Mouse (Mus musculus): ENCODE results near the gene Pcdh15. TPM values are rescaled to one million over a fixed set of nuclear protein-coding genes. Genes with fewer than 3 reads are reported as not detected.

Pcdh15 gene
- total RNA-seq, 1 experiment from 2014 or later = 8.5 TPM

DNA sequence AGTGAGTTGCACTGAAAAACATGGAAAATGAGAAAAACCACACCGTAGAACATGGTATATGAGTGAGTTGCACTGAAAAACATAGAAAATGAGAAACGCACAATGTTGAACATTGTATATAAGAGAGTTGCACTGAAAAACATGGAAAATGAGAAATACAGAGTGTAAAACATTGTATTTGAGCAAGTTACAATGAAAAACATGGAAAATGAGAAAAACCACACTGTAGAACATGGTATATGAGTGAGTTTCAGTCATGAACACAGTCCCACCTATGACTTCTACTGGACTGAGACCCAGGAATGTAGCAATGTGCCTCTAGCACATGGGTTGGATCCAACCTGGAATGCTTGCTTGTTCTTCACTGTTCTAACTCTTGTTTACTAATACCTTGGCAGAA, 279.9 kb downstream of the Pcdh15 start:
- DNase-seq = no peak

DNA sequence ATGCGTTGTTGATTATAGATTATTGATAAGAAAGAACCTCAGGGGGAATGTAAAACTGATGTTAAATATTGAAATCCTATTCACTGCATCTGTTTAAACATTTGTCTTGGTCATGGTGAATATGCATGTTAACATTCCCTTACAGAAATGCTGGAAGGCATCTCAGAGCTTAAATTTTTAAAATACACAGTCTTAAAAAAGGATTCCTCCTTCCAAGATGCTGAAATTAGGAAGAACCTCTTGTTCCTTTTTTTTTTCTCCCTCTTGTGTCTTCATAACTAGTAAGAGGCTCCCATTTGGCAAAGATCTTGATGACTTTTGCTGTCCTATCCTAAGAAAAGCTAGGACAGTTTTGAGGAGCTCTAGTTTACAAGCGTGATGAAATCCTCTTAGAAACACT, 284.9 kb downstream of the Pcdh15 start:
- no peak for DNase-seq

DNA sequence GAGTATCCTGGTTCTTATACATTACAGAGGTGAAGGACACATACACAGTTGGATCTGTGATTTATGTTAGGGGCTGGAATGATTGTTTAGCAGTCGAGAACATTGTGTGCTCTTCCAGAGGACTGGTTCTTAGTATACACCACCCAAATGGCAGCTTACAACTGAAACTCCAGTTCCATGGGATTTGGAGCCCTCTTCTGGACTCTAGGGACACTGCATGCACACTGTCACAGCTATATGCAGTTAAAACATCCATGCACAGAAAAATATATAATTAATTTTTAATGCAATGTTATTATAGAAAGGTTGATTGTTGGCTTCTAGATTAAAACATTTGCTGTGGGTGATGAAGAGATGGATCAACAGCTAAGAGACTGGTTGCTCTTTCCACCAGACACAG, 301.3 kb downstream of the Pcdh15 start:
- DNase-seq = no peak

DNA sequence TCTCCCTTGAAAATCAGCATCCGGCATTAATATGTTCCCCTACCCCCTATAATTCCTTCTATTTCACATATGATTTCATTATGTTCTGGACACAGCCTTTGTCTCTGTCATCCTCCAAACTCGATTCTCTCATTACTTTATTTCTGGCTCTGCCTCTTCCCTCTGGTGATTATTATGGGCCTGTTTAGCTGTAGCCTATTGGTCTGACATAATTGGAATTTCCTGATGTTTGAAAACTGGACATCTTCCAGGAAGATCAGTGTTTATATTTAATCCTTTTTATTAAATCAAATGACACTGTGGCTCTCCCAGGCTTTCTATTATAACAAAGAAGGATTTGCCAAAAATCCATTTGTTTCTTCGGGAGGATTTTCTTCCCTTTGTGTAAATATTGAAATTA, 326.3 kb downstream of the Pcdh15 start:
- no peak for DNase-seq

DNA sequence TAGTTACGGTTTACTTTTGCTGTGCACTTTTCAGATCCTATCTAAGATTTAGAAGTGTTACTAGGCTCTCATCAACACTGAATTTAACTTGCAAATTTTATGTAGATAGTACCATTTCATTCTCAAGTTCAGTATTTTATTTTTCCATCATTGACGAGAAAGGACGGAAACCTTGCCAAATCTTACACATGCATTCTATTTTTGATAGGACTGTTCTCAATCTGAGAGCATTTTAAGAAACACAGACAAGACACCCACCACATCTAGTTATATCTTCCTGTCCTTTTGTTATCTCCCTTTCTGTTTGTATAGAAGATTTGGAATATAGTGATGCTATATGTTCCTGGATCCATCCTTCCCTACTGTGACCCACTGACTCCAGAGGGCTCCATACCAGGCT, 332.2 kb downstream of the Pcdh15 start:
- DNase-seq = no peak

DNA sequence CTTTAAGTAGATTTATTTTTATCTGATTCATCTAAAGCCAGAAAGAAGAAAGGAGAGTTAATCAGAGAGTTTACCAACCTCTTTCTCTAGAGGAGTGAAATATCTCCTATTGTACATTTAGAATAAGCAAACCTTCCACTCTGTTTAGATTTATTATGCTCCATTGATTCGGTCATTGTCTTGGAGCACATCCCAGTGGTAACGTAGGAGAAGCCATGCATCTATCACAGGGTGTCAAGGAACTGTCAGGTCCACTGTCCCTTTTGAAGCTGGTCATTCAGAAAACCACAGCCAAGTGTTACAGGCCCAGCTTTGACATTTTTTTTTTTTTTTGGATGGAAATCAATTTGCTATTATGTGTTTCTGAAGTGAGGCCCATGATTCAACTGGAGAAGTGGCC, 384.9 kb downstream of the Pcdh15 start:
- DNase-seq = no peak

DNA sequence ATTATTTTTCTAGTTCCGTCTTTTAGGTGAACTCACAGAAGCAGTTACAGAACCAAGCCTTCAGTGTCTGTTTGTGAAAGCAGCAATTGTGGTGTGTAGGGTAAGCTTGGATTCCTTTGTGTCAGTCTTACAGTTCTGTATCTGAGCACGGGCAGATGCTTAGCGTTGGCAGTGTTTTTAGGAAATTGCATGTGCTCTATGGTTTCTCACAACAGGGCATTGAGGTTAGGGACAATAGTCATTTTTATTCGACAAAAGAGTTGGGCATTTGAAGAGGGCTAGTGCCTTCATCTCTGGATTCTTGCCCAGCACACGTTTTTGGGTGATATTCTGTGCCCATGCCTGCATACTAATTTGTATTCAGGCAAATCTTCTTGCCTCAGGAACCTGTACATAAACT, 392.5 kb downstream of the Pcdh15 start:
- no peak for DNase-seq

DNA sequence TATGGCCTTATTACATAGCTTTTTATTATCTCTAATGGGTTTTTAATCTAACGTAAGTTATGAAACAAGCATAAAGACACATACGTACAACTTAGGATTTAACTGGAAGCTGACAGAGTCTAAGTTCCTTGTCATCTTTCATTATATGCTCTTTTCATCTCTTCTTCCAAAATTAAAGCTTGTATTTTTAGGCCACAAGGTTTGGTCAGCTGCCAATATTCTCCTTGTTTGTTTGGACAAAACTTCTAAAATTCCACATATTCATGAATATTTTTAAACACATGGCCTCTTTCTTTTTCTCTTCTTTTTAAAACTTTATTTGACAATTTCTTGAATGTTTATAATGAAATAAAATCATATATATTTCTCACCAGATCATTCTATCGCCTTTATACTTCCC, 415.7 kb downstream of the Pcdh15 start:
- no peak for DNase-seq

DNA sequence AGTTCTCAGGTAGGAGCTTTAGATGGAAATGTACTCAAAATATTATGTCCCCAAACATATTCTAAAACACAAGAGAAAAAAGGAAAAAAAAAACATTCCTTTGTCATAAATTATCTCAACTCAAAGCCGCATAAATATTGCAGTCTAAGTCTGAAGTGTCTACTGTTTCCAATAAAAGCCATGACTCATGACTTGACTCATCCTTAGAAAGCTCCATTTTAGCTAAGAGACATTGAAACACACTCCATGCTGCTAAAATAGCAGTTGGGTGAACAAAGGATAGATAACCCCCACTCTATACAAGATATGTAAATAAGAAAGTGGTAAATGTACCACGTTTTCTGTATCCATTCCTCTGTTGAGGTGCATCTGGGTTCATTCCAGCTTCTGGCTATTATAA, 416.6 kb downstream of the Pcdh15 start:
- no peak for DNase-seq

DNA sequence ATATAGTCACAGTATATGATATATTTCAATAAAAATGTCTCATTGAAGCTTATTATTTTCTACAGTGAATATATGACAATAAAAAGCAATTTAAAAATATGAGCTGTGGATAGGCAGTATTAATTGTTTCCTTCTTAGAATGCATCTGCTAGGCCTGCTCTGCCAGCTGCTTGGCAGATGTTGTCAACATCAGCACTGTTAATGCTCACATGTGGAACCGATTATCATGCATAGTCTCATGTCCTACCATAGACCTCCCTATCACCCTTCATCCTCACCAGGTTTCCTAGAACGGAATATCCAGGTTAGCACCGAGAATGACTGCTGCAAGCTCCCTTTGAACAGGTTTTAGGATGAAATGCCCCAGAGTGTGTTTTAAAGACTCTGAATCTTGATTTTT, 420.3 kb downstream of the Pcdh15 start:
- no peak for DNase-seq

DNA sequence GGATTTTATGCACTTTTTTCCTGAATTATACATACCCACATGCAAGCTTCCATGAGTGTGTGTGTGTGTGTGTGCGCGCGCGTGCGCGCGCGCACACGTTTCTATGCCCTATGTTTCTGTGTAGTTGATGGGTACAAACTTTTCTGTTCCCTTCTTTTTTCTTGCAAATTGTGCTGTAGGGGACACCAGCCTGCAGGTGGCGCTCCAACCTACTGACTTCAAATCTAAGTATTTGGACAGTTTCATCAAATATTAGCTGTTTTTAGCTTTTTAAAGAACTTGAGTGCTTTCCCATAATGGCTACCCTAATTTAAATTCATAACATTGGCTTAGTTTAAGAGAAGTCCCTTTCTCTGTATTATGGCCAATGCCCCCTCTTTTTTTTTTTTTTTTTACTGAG, 453.7 kb downstream of the Pcdh15 start:
- peak; percentile 32 for DNase-seq

DNA sequence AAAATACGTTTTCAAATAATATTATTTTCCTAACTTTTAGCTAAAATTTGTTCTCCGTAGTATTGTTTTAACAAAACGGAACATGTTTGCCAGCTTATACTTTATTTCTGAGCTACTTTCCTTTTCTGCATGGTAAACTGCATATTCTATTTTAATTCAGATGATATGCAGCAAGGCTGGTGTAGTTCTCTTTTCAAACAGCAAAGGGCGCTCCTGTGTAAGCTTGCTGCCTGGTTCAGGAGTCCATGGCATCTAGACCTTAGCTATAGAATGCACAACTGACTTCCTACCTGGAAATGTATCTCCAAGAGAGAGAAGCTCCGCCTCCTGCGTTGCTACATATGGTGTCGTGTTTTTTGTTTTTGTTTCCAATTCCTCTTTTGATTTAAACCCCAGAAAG, 465.1 kb downstream of the Pcdh15 start:
- peak; percentile 47 for DNase-seq

DNA sequence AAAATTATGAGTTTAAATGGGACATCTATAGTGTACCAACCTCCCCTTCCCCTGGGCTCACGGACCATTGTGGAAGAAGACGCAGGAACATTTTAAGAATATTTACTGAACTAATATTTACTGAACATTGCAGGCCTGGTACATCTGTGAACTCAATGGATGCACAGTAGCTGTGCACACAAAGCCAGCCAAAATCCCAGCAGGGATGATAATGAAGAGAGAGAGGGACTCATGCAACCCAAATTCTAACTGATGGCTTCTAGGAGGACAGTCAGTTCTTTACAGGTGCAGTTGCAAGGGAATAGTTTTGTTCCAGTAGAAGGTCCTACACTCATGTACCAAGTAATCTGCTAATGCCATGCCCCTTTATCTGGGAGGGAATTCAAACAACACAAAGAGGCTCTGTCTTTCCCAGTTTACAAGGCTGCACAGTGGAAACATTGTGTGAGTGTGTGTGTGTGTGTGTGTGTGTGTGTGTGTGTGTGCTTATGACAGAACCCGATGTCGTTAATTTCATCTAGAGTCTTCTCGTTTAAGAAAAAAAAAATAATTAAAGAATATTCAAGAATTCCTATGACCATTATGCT, 475.7 kb downstream of the Pcdh15 start:
- DNase-seq = no peak

DNA sequence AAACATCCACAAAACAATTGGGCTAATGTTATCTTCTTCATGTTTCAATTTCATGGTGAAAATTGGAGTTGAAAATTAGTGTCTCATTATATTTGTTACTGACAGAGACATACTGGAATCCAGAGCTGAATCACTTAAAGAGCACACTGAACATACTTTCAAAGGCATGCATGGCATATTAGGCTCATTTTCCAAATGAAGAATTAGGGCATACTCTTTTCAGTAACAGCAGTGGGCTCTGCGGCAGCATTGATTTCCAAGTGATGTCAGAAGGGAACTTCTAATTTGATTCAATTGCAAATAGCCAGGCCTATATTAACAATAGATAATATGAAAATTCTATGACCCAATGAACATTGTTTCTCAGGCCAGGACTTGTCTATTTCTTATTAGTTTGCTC, 568.4 kb downstream of the Pcdh15 start:
- DNase-seq = no peak

DNA sequence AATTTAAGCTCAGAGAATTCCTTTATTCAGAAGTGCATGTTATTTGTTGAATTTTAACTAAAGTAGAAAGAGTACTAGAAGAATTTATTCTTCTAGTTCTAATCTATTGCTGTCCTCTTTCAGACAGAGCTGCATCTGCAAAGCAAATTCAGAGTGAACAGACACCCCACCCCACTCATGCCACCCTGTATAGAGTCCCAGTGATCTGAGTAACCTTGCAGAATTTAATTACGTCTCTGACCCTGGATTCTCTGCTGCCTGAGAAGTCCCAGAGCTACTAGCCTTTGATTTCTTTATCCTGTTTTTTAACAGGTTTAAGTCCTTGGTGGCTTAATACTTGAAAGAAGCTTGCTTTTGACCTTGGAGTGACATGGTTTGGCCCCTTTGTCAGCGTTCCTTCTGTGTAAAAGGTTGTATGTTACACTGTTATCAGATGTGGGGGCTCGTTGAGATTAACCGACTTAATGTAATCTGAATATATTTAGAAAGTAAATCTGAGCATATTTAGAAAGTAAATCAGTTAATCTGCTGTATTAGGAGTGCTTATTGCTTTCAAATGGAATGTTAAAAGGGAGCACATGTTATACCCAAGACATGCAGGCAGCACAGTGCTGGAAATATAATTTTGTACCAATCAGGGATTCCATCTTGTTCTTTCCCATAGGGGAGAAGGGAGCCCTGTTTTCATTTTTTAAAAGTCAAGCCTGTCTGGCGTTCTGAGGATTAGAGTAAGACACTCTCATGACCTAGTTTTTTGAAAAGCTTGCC, 601.6 kb downstream of the Pcdh15 start:
- no peak for DNase-seq

DNA sequence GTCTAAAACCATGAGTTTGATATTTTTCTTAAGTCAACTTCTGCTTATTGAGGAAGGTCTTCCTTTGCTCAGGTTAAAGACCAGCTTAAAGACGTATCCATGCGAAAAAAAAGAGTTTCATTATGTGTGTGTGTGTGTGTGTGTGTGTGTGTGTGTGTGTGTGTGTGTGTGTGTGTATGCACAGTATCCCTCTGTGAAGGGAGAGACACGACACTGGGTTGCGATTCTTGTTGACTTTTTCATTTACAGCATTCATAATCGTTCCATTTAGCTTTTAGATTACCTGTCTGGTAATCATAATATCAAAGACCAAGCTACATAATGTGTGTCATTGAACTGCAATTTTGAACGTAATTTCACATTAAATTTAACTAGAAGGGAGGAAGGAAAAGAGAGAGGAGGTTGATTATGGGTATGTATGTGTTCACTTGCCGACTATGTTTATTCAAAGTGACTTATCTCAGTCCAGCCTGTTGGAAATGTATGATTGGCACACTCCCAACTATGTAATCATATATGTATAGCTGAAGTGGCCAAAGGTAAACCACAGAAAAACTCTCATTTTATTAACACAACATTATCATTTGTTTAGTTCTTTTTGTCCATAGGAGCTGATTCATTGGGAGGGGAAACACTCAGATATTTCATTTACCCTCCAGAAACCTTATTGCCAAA, 626.6 kb downstream of the Pcdh15 start:
- DNase-seq = no peak

DNA sequence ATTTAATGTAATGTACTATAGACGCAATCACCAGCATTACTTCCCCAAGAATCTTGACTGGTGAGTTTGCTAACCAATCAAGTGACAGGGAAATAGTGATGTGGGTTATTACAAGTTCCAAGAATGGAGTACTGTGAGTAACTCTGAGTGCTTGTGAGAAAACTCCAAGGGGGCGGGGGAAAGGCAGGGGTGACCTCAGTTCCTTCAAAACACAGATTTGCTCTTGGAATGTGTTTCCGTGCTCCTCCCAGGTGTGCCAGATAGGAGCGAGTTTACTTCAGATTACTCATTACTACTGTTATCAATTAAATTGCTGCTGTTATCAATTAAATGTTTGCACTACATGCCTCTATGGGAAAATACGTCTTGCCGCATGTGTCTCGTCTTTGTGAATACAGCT, 634.1 kb downstream of the Pcdh15 start:
- DNase-seq = no peak

DNA sequence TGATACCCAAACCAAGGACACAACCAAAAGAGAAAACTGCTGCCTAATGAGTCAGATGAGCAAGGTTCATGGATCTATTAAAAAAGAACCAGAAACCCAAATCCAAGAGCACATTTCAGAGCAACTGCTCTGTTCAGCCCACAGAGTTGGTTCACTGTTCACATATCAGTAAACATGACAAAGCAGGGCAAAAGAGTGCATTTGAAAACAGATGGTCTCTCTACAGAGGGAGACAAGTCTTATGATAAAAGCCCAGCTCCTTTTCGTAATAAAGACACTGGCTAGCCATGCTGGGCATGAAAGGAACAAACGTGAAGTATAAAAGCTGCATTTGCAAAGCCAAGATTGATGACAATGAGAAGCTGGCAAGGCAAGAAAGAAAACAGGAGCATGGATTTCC, 649.9 kb downstream of the Pcdh15 start:
- no peak for DNase-seq

DNA sequence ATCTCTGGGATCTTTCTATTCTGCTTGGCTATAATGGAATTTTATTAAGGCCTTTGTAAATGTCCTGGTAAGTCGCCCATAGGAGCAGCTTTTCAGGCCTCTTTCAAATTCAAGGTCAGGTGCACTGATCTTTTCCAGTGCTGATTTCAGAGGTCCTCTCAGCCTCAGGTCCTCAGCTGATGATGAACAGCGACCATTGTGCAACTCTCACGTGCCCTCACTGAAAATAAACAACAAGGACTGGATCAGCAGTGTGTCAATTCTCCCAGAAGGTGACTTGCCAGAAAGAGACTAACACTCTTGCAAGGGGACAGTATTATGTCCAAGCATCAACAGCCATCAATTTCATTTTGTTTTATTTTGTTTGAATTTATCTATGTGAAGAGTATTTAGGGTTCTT, 654.7 kb downstream of the Pcdh15 start:
- peak; percentile 11 for DNase-seq

DNA sequence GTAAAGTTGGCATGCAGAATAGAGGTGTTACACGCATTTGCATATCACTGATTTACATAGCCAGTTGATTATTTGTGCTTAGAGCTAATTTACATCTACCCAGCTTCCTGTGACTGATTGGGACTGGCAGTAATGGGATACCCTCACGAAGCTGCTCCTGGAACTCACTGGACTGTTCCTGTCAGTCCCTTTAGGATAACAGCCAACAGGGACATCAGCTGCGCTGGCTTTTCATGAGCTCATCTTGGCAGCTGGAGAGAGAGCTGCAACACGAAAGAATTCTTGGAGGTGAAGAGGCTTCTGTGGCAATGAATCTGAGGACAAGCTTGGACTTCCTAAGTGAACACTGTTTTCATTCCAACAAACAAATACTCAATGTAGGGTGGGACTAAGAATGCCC, 683.8 kb downstream of the Pcdh15 start:
- DNase-seq = no peak

DNA sequence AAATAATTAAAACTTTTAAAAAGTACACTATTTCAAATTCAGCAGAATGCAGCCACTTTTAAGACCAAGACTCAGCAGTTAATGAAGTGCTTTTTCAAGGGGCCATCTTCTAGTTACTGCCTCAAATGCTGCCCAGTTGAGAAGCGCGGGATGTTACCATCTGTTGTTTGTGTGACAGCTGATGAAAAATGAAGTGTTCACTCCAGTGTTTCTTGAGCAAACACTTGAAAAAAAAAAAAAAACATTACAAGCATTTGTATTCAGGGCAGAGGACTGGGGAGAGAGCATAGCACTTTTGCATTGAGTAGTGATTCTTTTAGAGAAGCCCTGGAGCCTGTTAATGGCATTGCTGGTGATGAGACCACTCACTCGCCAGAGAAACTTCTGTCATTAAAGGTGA, 689.0 kb downstream of the Pcdh15 start:
- no peak for DNase-seq

DNA sequence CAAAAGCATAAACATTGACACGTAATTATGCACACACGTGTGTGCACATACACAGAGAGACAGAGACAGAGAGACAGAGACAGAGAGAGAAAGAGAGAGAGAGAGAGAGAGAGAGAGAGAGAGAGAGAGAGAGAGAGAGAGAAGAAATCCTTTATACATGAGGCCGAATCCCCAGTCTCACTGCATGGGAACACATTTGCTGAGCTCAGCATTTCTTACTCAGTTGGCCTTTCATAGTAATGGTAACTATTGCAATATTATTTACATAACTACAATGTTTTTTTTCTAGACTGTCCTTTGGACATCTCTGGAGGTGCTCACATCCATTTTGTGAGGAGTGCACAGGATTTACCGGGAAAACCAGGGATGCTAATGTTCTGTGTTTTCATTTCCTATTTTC, 705.9 kb downstream of the Pcdh15 start:
- no peak for DNase-seq

DNA sequence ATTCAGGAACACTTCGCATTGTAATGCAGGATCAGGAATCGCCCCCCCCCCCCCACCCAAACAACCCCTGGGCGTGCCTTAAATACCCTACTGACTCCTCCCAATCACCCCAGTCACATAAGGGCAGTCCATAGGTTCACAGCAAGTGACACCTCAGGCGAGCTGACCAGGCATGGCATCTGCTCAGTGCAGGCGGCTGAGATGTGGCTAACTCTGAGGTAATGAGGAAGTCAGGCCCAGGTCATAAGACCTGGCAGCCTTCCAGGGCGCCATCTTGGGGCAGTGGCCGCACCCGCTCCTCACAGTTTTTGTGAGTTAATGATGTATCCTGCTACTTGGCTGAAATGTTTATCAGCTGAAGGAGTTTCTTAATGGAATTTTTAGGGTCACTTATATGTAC, 713.2 kb downstream of the Pcdh15 start:
- DNase-seq = no peak
